12 mouse cellular contexts compared by ENCODE assay signal in genomic region chr15:80343031-80343430, GRCm38 (mm10). TPM values are rescaled to one million over a fixed set of nuclear protein-coding genes. Genes with fewer than 3 reads are reported as not detected.
A peak's percentile ranks its signal among the peaks of the same experiment; 100 is the strongest.
DNase-seq lines count a peak whose midpoint lies in the region; ATAC-seq and TF ChIP-seq lines count a peak whose summit lies in the region.
"Had no signal": no experiment of that assay in that cellular context is flagged by ENCODE, and none has a peak within 500 bp of the region (broad histone marks: within the 10 kb centered on the region; RNA-seq: fewer than 3 reads in every experiment).

No protein-coding gene starts in this region.

- peak; percentile 73 for ATAC-seq in hindbrain, embryonic 16.5 days
- ATAC-seq in hindbrain, embryonic 13.5 days (ENCODE audit: low FRiP score), result no peak
- peak; percentile 93 for ATAC-seq in cerebellum, adult (ENCODE audit: insufficient number of reproducible peaks, low FRiP score, low TSS enrichment)
- ATAC-seq in kidney, postnatal 0 days (replicated peaks; ENCODE audit: low FRiP score, low read depth), result peak; percentile 68; the same call in 1 of the 2 replicates
- ATAC-seq in intestine, embryonic 15.5 days, result no peak

- no peaks in the 10 kb centered on the region; the same call in 1 of the 2 replicates for H3K4me1 ChIP-seq in hindbrain, embryonic 16.5 days (ENCODE audit: control insufficient read depth, insufficient read depth, low read depth, low read length)
- peaks cover 15% of the 10 kb centered on the region for H3K4me1 ChIP-seq in hindbrain, embryonic 13.5 days (replicated peaks)
- H3K4me1 ChIP-seq in kidney, postnatal 0 days (replicated peaks; ENCODE audit: insufficient read depth, low read length), result no peaks in the 10 kb centered on the region
- no peaks in the 10 kb centered on the region for H3K4me1 ChIP-seq in intestine, embryonic 15.5 days (replicated peaks)

- H3K4me3 ChIP-seq in hindbrain, embryonic 16.5 days (ENCODE audit: low read length), result no peak overlapping the region
- H3K4me3 ChIP-seq in hindbrain, embryonic 13.5 days, result no peak overlapping the region
- H3K4me3 ChIP-seq in kidney, postnatal 0 days (replicated peaks; ENCODE audit: low read depth, low read length), result no peak overlapping the region
- H3K4me3 ChIP-seq in intestine, embryonic 15.5 days (replicated peaks), result no peak overlapping the region
- H3K4me3 ChIP-seq: embryonic facial prominence, embryonic 15.5 days; heart, embryonic 15.5 days had no signal

- no peak overlapping the region for H3K9ac ChIP-seq in hindbrain, embryonic 16.5 days (ENCODE audit: low read depth, low read length)
- no peak overlapping the region for H3K9ac ChIP-seq in hindbrain, embryonic 13.5 days
- H3K9ac ChIP-seq in kidney, postnatal 0 days (ENCODE audit: low read depth, low read length), result no peak overlapping the region
- H3K9ac ChIP-seq in intestine, embryonic 15.5 days, result no peak overlapping the region
- H3K9ac ChIP-seq: embryonic facial prominence, embryonic 15.5 days; heart, embryonic 15.5 days had no signal

- H3K9me3 ChIP-seq in hindbrain, embryonic 16.5 days (ENCODE audit: control insufficient read depth, low read length), result no peaks in the 10 kb centered on the region
- no peaks in the 10 kb centered on the region for H3K9me3 ChIP-seq in hindbrain, embryonic 13.5 days
- H3K9me3 ChIP-seq in kidney, postnatal 0 days (replicated peaks; ENCODE audit: low read length), result no peaks in the 10 kb centered on the region
- no peaks in the 10 kb centered on the region for H3K9me3 ChIP-seq in intestine, embryonic 15.5 days
- H3K9me3 ChIP-seq: embryonic facial prominence, embryonic 15.5 days; heart, embryonic 15.5 days had no signal

- H3K36me3 ChIP-seq in hindbrain, embryonic 16.5 days (ENCODE audit: control insufficient read depth, insufficient read depth, low read length), result no peaks in the 10 kb centered on the region
- no peaks in the 10 kb centered on the region for H3K36me3 ChIP-seq in hindbrain, embryonic 13.5 days
- H3K36me3 ChIP-seq in kidney, postnatal 0 days (ENCODE audit: insufficient read depth, low read length), result no peaks in the 10 kb centered on the region
- no peaks in the 10 kb centered on the region for H3K36me3 ChIP-seq in intestine, embryonic 15.5 days
- H3K36me3 ChIP-seq: embryonic facial prominence, embryonic 15.5 days; heart, embryonic 15.5 days had no signal

- TF ChIP-seq CTCF in kidney, postnatal 0 days (IDR thresholded peaks at IDR 0.05; ENCODE audit: low read depth), result no peak

- WGBS in hindbrain, embryonic 16.5 days, result 45% methylated on average over 10 of the region's 10 CpGs
- WGBS in hindbrain, embryonic 13.5 days, result 50% methylated on average over 10 of the region's 10 CpGs
- WGBS in kidney, postnatal 0 days, result 33% methylated on average over 10 of the region's 10 CpGs
- WGBS in intestine, embryonic 15.5 days, result 46% methylated on average over 10 of the region's 10 CpGs

- H3K27ac ChIP-seq in hindbrain, embryonic 16.5 days (ENCODE audit: low read depth, low read length), result no peak overlapping the region
- H3K27ac ChIP-seq in hindbrain, embryonic 13.5 days, result no peak overlapping the region
- H3K27ac ChIP-seq in kidney, postnatal 0 days, result no peak overlapping the region
- no peak overlapping the region for H3K27ac ChIP-seq in intestine, embryonic 15.5 days
- H3K27ac ChIP-seq: embryonic facial prominence, embryonic 15.5 days; heart, embryonic 15.5 days had no signal

- peak; percentile 70 for DNase-seq in Muller cell, postnatal 12 days (ENCODE audit: inconsistent ontology term)
- DNase-seq in kidney, postnatal 0 days (ENCODE audit: low spot score), result peak; percentile 25
- no peak for DNase-seq in embryo, embryonic 10 days (ENCODE audit: low spot score)
- DNase-seq in thymus, postnatal 10 days (ENCODE audit: low spot score in 2 of 2), result no peak
- DNase-seq: thymus, adult 18-20 months had no signal

- H3K4me2 ChIP-seq in hindbrain, embryonic 16.5 days (ENCODE audit: low read length), result no peak overlapping the region
- no peak overlapping the region for H3K4me2 ChIP-seq in hindbrain, embryonic 13.5 days
- no peak overlapping the region for H3K4me2 ChIP-seq in kidney, postnatal 0 days (ENCODE audit: low read length)
- H3K4me2 ChIP-seq in intestine, embryonic 15.5 days (replicated peaks), result no peak overlapping the region
- H3K4me2 ChIP-seq: embryonic facial prominence, embryonic 15.5 days; heart, embryonic 15.5 days had no signal

- no peaks in the 10 kb centered on the region for H3K27me3 ChIP-seq in hindbrain, embryonic 16.5 days (replicated peaks; ENCODE audit: control insufficient read depth, insufficient read depth, low read length)
- H3K27me3 ChIP-seq in hindbrain, embryonic 13.5 days, result 0 out of 2 replicates have a peak, but pooled peaks cover 5% of the 10 kb centered on the region
- H3K27me3 ChIP-seq in kidney, postnatal 0 days (ENCODE audit: insufficient read depth, low read length), result no peaks in the 10 kb centered on the region
- no peaks in the 10 kb centered on the region for H3K27me3 ChIP-seq in intestine, embryonic 15.5 days (replicated peaks)
- H3K27me3 ChIP-seq: embryonic facial prominence, embryonic 15.5 days; heart, embryonic 15.5 days had no signal

RNA-seq across cellular contexts. Expression of gene Cacna1i, which starts 56.0 kb away (rescaled TPM):
- polyA plus RNA-seq in hindbrain, embryonic 16.5 days (2015; fragmentation: Nextera tagmentation; extraction: Ambion mirVana), result 0.74 and 0.84 TPM in 2 replicates
- polyA plus RNA-seq in hindbrain, embryonic 13.5 days (2015; fragmentation: Nextera tagmentation; extraction: Ambion mirVana), result 0.34 and 0.39 TPM in 2 replicates
- polyA plus RNA-seq in kidney, postnatal 0 days (2015; fragmentation: Nextera tagmentation; extraction: Ambion mirVana), result not detected in 2 replicates
- not detected in 2 replicates for polyA plus RNA-seq in intestine, embryonic 15.5 days (2015; fragmentation: Nextera tagmentation; extraction: Ambion mirVana)
- polyA plus RNA-seq: heart, embryonic 15.5 days; liver, embryonic 16.5 days had no signal

Comparison
In these comparisons a context has a peak if more than half of its experiments do, and no peak if none do; other contexts are left out.
1. ATAC-seq: peak in hindbrain, embryonic 16.5 days (single experiment), cerebellum, adult (single experiment) and kidney, postnatal 0 days (single experiment); none in hindbrain, embryonic 13.5 days (single experiment) and intestine, embryonic 15.5 days (single experiment).
2. DNase-seq: peak in Muller cell, postnatal 12 days (single experiment) and kidney, postnatal 0 days (single experiment); none in embryo, embryonic 10 days (single experiment) and thymus, postnatal 10 days (0 of 2).